ENCODE assay signal across 9 mouse cellular contexts in the genomic region with DNA sequence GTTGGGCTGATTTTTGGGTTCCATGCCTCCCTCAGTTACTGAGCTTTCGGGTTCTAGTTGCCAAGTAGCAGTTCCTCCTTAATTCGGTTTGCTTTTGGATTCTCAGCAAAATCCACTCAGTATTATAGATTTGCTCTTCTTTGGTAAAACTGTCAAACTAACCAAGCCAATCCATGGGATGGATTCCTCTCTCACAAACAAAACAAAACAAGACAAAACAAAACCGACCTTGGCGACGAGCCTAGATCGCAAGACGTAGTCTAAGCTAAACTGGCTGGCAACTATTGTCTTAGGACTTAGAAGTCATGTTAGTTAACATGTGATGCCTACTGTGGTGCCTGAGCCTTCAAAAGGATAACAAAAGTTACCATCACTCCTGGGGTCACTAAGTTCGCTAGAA. TPM values are rescaled to one million over a fixed set of nuclear protein-coding genes. Genes with fewer than 3 reads are reported as not detected.
DNase-seq lines count a peak whose midpoint lies in the region; ATAC-seq and TF ChIP-seq lines count a peak whose summit lies in the region.
"Had no signal": no experiment of that assay in that cellular context is flagged by ENCODE, and none has a peak within 500 bp of the region (broad histone marks: within the 10 kb centered on the region; RNA-seq: fewer than 3 reads in every experiment).

No protein-coding gene starts in this region.

- dilution Hi-C loops in CH12.LX (cut with MboI; ENCODE audit: extremely low pct_ligation_motif_present, extremely low pct_unique_long_range_greater_than_20kb, low sequenced_read_pairs), result no loop called here

- H3K27me3 ChIP-seq in heart, adult 2 months (ENCODE audit: control insufficient read depth, insufficient read depth, low read length), result no peaks in the 10 kb centered on the region
- no peaks in the 10 kb centered on the region for H3K27me3 ChIP-seq in CH12.LX (replicated peaks)
- no peaks in the 10 kb centered on the region for H3K27me3 ChIP-seq in forebrain, embryonic 14.5 days (replicated peaks; ENCODE audit: control insufficient read depth, insufficient read depth, low read length)
- no peaks in the 10 kb centered on the region for H3K27me3 ChIP-seq in liver, embryonic 16.5 days (ENCODE audit: control insufficient read depth, insufficient read depth, low read depth, low read length)

- in situ Hi-C loops in CH12.LX (cut with MboI; ENCODE audit: low pct_ligation_motif_present, low pct_unique_long_range_greater_than_20kb, low sequenced_read_pairs), result no loop called here

- peak overlapping the region; percentile 75 for H3K4me3 ChIP-seq in heart, adult 2 months
- H3K4me3 ChIP-seq in CH12.LX (replicated peaks in 1 of 3; ENCODE audit: low read depth in 2 of 3, low read length in 2 of 3, poor library complexity in 1 of 3), result peak overlapping the region; percentile 13 to 58 (median 39)
- H3K4me3 ChIP-seq in forebrain, embryonic 14.5 days (ENCODE audit: low read depth, low read length), result peak overlapping the region; percentile 51
- H3K4me3 ChIP-seq in liver, embryonic 16.5 days (ENCODE audit: low read depth, low read length), result peak overlapping the region; percentile 82

- H3K9ac ChIP-seq in heart, adult 2 months (ENCODE audit: low read depth, low read length), result no peak overlapping the region
- H3K9ac ChIP-seq in CH12.LX (ENCODE audit: insufficient read depth, low read depth), result peak overlapping the region; percentile 31; the same call in 1 of the 2 replicates
- no peak overlapping the region; the same call in 1 of the 2 replicates for H3K9ac ChIP-seq in forebrain, embryonic 14.5 days (ENCODE audit: low read length)
- H3K9ac ChIP-seq in liver, embryonic 16.5 days (ENCODE audit: low read depth, low read length), result no peak overlapping the region

- H3K9me3 ChIP-seq in CH12.LX (replicated peaks; ENCODE audit: low read length), result no peaks in the 10 kb centered on the region
- no peaks in the 10 kb centered on the region for H3K9me3 ChIP-seq in forebrain, embryonic 14.5 days (replicated peaks; ENCODE audit: control insufficient read depth, low read length)
- H3K9me3 ChIP-seq in liver, embryonic 16.5 days (replicated peaks; ENCODE audit: control insufficient read depth, low read length), result no peaks in the 10 kb centered on the region

- no peak for TF ChIP-seq RAD21 in CH12.LX (IDR thresholded peaks at IDR 0.05; ENCODE audit: low read depth, low read length)

- peaks cover 4% of the 10 kb centered on the region for H3K4me1 ChIP-seq in heart, adult 2 months (ENCODE audit: control insufficient read depth, insufficient read depth, low read length)
- H3K4me1 ChIP-seq in CH12.LX (ENCODE audit: control insufficient read depth in 1 of 2, insufficient read depth in 2 of 2), result peaks cover 3 to 16% of the 10 kb centered on the region in 2 experiments; a peak in 3 of 4 replicates
- H3K4me1 ChIP-seq in forebrain, embryonic 14.5 days (ENCODE audit: control insufficient read depth, insufficient read depth, low read length), result 0 out of 2 replicates have a peak, but pooled peaks cover 9% of the 10 kb centered on the region
- H3K4me1 ChIP-seq in liver, embryonic 16.5 days (ENCODE audit: control insufficient read depth, low read depth, low read length), result peaks cover 30% of the 10 kb centered on the region

- DNase-seq in heart, adult 2 months, result no peak
- DNase-seq in heart, postnatal 10 days, result no peak
- no peak for DNase-seq in CH12.LX (ENCODE audit: extremely low read depth)
- DNase-seq in forebrain, embryonic 14.5 days (ENCODE audit: low spot score), result no peak
- DNase-seq in frontal cortex, postnatal 25 days (ENCODE audit: low spot score in 2 of 2), result no peak
- DNase-seq in thymus, postnatal 25 days, result no peak
- no peak for DNase-seq in frontal cortex, postnatal 36 days (ENCODE audit: low spot score in 2 of 2)

- peak overlapping the region; percentile 97 for H3K27ac ChIP-seq in heart, adult 2 months
- no peak overlapping the region for H3K27ac ChIP-seq in CH12.LX (ENCODE audit: insufficient read depth, low read depth)
- H3K27ac ChIP-seq in forebrain, embryonic 14.5 days (ENCODE audit: low read depth, low read length), result peak overlapping the region; percentile 76; the same call in 1 of the 2 replicates
- peak overlapping the region; percentile 95 for H3K27ac ChIP-seq in liver, embryonic 16.5 days (ENCODE audit: low read length)

- H3K4me2 ChIP-seq in CH12.LX (ENCODE audit: insufficient read depth, low read depth, poor library complexity, severe bottlenecking), result peak overlapping the region; percentile 59
- H3K4me2 ChIP-seq in forebrain, embryonic 14.5 days (ENCODE audit: low read length), result peak overlapping the region; percentile 43
- peak overlapping the region; percentile 61 for H3K4me2 ChIP-seq in liver, embryonic 16.5 days (ENCODE audit: low read depth, low read length)

- intact Hi-C loops in heart, adult 2 months (cut with DNase I), result loop anchor here (2.0 kb wide), 1 partner anchor 49 kb away; the partner anchor contains the start of gene Haus4
- intact Hi-C loops in heart, postnatal 10 days (cut with DNase I), result loop anchor here (1.0 kb wide), 1 partner anchor 26 kb away; the partner anchor contains the start of gene Ajuba

- TF ChIP-seq EP300 in heart, adult 2 months (IDR thresholded peaks at IDR 0.05; ENCODE audit: insufficient read depth, low read depth, low read length), result no peak
- no peak for TF ChIP-seq EP300 in CH12.LX (IDR thresholded peaks at IDR 0.05; ENCODE audit: low read length)

- no peaks in the 10 kb centered on the region for H3K79me2 ChIP-seq in heart, adult 2 months (replicated peaks; ENCODE audit: control insufficient read depth, insufficient read depth, low read length)
- no peaks in the 10 kb centered on the region for H3K79me2 ChIP-seq in CH12.LX (replicated peaks; ENCODE audit: control insufficient read depth, extremely low read depth, insufficient read depth, poor library complexity, severe bottlenecking)

- no peak for TF ChIP-seq CTCF in heart, adult 2 months (IDR thresholded peaks at IDR 0.05)
- no peak for TF ChIP-seq CTCF in CH12.LX (conservative IDR thresholded peaks at IDR 0.05 in 1 of 2, IDR thresholded peaks at IDR 0.05 in 1 of 2; ENCODE audit: low read depth in 2 of 2, low read length in 2 of 2)

- no peak for TF ChIP-seq POLR2A in heart, adult 2 months (IDR thresholded peaks at IDR 0.05; ENCODE audit: insufficient read depth, low read depth, low read length)
- no peak for TF ChIP-seq POLR2A in CH12.LX (IDR thresholded peaks at IDR 0.05; ENCODE audit: low read depth, low read length)

- no peaks in the 10 kb centered on the region; the same call in 1 of the 2 replicates for H3K36me3 ChIP-seq in heart, adult 2 months (ENCODE audit: control insufficient read depth, insufficient read depth, low read length)
- no peaks in the 10 kb centered on the region for H3K36me3 ChIP-seq in CH12.LX (replicated peaks in 1 of 2; ENCODE audit: control insufficient read depth in 1 of 2, insufficient read depth in 1 of 2, low read length in 1 of 2)
- no peaks in the 10 kb centered on the region for H3K36me3 ChIP-seq in forebrain, embryonic 14.5 days (ENCODE audit: control insufficient read depth, insufficient read depth, low read length)
- H3K36me3 ChIP-seq in liver, embryonic 16.5 days (ENCODE audit: control insufficient read depth, insufficient read depth), result no peaks in the 10 kb centered on the region

- 81% methylated on average over 8 of the region's 8 CpGs for WGBS in heart, adult 2 months
- 81% methylated on average over 8 of the region's 8 CpGs for WGBS in forebrain, embryonic 14.5 days
- 88% methylated on average over 8 of the region's 8 CpGs for WGBS in liver, embryonic 16.5 days (ENCODE audit: insufficient replicate concordance)

- ATAC-seq in forebrain, embryonic 14.5 days, result no peak
- ATAC-seq in liver, embryonic 16.5 days (ENCODE audit: low read depth), result no peak

RNA-seq across cellular contexts. Expression of gene 4931414P19Rik, which starts 2.1 kb away (rescaled TPM):
- total RNA-seq in heart, adult 2 months (2021), result 1 to 10 TPM; 5.9 to 6.4 TPM
- polyA plus RNA-seq in heart, adult 2 months (2012; rRNA removed), result 2.4 and 4.4 TPM in 2 replicates
- 1 to 10 TPM; 4.2 to 4.9 TPM for total RNA-seq in heart, postnatal 10 days (2021)
- total RNA-seq in CH12.LX (2012; rRNA removed), result 2.9 and 3.6 TPM in 2 replicates
- total RNA-seq in CH12.LX (2014; rRNA removed), result 1.5 TPM in 2 replicates
- 2.7 and 3.8 TPM in 2 replicates for polyA plus RNA-seq in CH12.LX (2012; ENCODE audit: insufficient read length, low read depth)
- 6.3 and 8.7 TPM in 2 replicates for polyA plus RNA-seq in forebrain, embryonic 14.5 days (2014; fragmentation: Nextera tagmentation; extraction: Ambion mirVana)
- polyA plus RNA-seq in liver, embryonic 16.5 days (2015; fragmentation: Nextera tagmentation; extraction: Ambion mirVana), result 2.3 and 2.5 TPM in 2 replicates

RNA-seq across cellular contexts. Expression of gene Psmb5, which starts 14.1 kb away (rescaled TPM):
- total RNA-seq in heart, adult 2 months (2021), result 100 to 1,000 TPM; 164 to 187 TPM
- polyA plus RNA-seq in heart, adult 2 months (2012; rRNA removed), result 180 and 209 TPM in 2 replicates
- 100 to 1,000 TPM; 206 to 207 TPM for total RNA-seq in heart, postnatal 10 days (2021)
- total RNA-seq in CH12.LX (2012; rRNA removed) (411 and 418 TPM in 2 replicates), CH12.LX (2014; rRNA removed) (416 and 455 TPM in 2 replicates)
- 299 and 371 TPM in 2 replicates for polyA plus RNA-seq in CH12.LX (2012; ENCODE audit: insufficient read length, low read depth)
- polyA plus RNA-seq in forebrain, embryonic 14.5 days (2014; fragmentation: Nextera tagmentation; extraction: Ambion mirVana), result 506 and 542 TPM in 2 replicates
- polyA plus RNA-seq in liver, embryonic 16.5 days (2015; fragmentation: Nextera tagmentation; extraction: Ambion mirVana), result 173 and 183 TPM in 2 replicates

RNA-seq across cellular contexts. Expression of gene Psmb11, which starts 17.5 kb away (rescaled TPM):
- not detected for total RNA-seq in heart, adult 2 months (2021)
- not detected in 2 replicates for polyA plus RNA-seq in heart, adult 2 months (2012; rRNA removed)
- total RNA-seq in heart, postnatal 10 days (2021), result not detected
- total RNA-seq in CH12.LX (2012; rRNA removed) (not detected in 2 replicates), CH12.LX (2014; rRNA removed) (not detected in 2 replicates)
- polyA plus RNA-seq in CH12.LX (2012; ENCODE audit: insufficient read length, low read depth), result not detected in 2 replicates
- polyA plus RNA-seq in forebrain, embryonic 14.5 days (2014; fragmentation: Nextera tagmentation; extraction: Ambion mirVana), result not detected in 2 replicates
- not detected in 2 replicates for polyA plus RNA-seq in liver, embryonic 16.5 days (2015; fragmentation: Nextera tagmentation; extraction: Ambion mirVana)

RNA-seq across cellular contexts. Expression of gene Ajuba, which starts 26.3 kb away (rescaled TPM):
- 1 to 10 TPM; 4.6 to 4.8 TPM for total RNA-seq in heart, adult 2 months (2021)
- 7.8 and 13.4 TPM in 2 replicates for polyA plus RNA-seq in heart, adult 2 months (2012; rRNA removed)
- 10 to 100 TPM; 14.5 to 16.0 TPM for total RNA-seq in heart, postnatal 10 days (2021)
- total RNA-seq in CH12.LX (2012; rRNA removed) (0.13 TPM in 1 of 2 replicates, not detected in the other), CH12.LX (2014; rRNA removed) (0.09 TPM in 1 of 2 replicates, not detected in the other)
- polyA plus RNA-seq in CH12.LX (2012; ENCODE audit: insufficient read length, low read depth), result 0.18 and 0.34 TPM in 2 replicates
- polyA plus RNA-seq in forebrain, embryonic 14.5 days (2014; fragmentation: Nextera tagmentation; extraction: Ambion mirVana), result 3.4 and 4.0 TPM in 2 replicates
- 5.0 and 6.1 TPM in 2 replicates for polyA plus RNA-seq in liver, embryonic 16.5 days (2015; fragmentation: Nextera tagmentation; extraction: Ambion mirVana)

RNA-seq across cellular contexts. Expression of gene Gm17606, which starts 37.1 kb away (rescaled TPM):
- total RNA-seq in heart, adult 2 months (2021), result not detected
- not detected in 2 replicates for polyA plus RNA-seq in heart, adult 2 months (2012; rRNA removed)
- not detected for total RNA-seq in heart, postnatal 10 days (2021)
- total RNA-seq in CH12.LX (2012; rRNA removed), result not detected in 2 replicates
- not detected in 2 replicates for total RNA-seq in CH12.LX (2014; rRNA removed)
- polyA plus RNA-seq in CH12.LX (2012; ENCODE audit: insufficient read length, low read depth), result 1.9 and 2.5 TPM in 2 replicates
- not detected in 2 replicates for polyA plus RNA-seq in forebrain, embryonic 14.5 days (2014; fragmentation: Nextera tagmentation; extraction: Ambion mirVana)
- polyA plus RNA-seq in liver, embryonic 16.5 days (2015; fragmentation: Nextera tagmentation; extraction: Ambion mirVana), result not detected in 2 replicates
- total RNA-seq: neutrophil, adult 5-6 weeks had no signal
